Mouse (Mus musculus): Measurements from ENCODE around the gene Ddi2. TPM values are rescaled to one million over a fixed set of nuclear protein-coding genes. Genes with fewer than 3 reads are reported as not detected.

The Ddi2 gene
- polyA plus RNA-seq, 1 experiment: 21.9 TPM

DNA sequence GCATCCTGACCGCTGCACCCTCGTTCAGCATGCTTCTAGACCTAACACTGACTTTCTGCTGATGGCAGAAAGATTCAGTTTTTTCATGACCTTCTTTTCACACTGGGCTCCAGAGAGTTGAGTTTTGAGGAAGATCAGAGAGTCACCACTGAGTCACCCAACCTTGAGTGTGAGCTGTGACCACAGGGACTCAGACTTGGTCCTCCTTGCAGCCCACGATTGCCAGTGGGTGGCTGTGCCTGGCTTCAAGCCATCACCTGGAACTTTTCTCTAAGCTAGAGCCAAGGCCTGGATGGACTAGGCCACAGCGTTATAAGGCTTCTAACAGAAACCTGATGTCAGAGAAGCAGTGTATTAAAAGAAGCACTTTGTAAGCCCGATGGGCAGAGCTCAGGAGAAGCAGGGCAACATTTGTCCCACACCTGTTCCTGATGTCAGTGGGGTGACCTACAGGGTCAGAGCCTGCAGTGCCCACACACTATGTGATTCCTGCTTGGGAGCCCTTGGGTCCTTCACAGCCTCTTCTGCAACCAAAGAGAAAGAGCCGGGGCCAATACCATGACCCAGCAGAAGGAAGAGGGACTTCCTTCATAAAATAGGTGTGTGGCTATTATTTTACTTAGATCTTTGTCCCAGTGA is 64.3 kb downstream of the Ddi2 start:
- DNase-seq: no peak
- Histone ChIP-seq H3K4me1 (ENCODE audit: control insufficient read depth, insufficient read depth, low read length) (peaks cover 10% of the 10 kb centered on the region; the same call in 1 of the 2 replicates), H3K4me3 (ENCODE audit: insufficient read depth, low read depth, low read length) (no peak overlapping the region), H3K27me3 (replicated peaks; ENCODE audit: control insufficient read depth, insufficient read depth, low read length) (no peaks in the 10 kb centered on the region), H3K27ac (ENCODE audit: insufficient read depth, low read depth, low read length) (no peak overlapping the region), H3K36me3 (ENCODE audit: control insufficient read depth, insufficient read depth, low read length) (no peaks in the 10 kb centered on the region)
- WGBS: 80% methylated on average over 6 of the region's 6 CpGs
- no peak for TF ChIP-seq CTCF (conservative IDR thresholded peaks at IDR 0.05; ENCODE audit: insufficient read depth, insufficient read length, low read depth, low read length)
- TF ChIP-seq POLR2A (IDR thresholded peaks at IDR 0.05; ENCODE audit: low read depth, low read length): no peak

DNA sequence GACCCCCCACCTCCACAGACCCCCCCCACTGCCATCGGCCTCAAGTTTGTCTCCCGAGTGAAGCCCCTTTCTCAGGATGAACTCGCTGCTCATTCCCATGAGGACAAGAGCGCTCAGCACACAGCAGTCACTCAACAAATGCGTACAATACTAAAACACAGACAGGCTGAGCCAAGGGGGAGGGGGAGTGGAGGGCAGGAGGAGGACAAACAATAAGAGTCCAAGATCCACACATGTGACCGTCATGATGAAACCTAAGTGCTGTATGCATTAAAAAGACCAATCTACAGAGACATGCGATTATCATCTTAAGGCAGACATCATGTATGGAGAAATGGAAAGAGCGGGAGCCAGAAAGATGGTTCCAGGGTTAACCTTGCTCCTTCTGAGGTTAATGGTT is 66.3 kb downstream of the Ddi2 start:
- 87% methylated on average over 8 of the region's 8 CpGs for WGBS
- peaks cover 5% of the 10 kb centered on the region; the same call in 1 of the 2 replicates for H3K4me1 ChIP-seq (ENCODE audit: control insufficient read depth, insufficient read depth, low read length)
- no peak for DNase-seq
- H3K36me3 ChIP-seq (ENCODE audit: control insufficient read depth, insufficient read depth, low read length): no peaks in the 10 kb centered on the region
- TF ChIP-seq CTCF (conservative IDR thresholded peaks at IDR 0.05; ENCODE audit: insufficient read depth, insufficient read length, low read depth, low read length): no peak
- no peak for TF ChIP-seq POLR2A (IDR thresholded peaks at IDR 0.05; ENCODE audit: low read depth, low read length)
- no peak overlapping the region for H3K4me3 ChIP-seq (ENCODE audit: insufficient read depth, low read depth, low read length)
- no peaks in the 10 kb centered on the region for H3K27me3 ChIP-seq (replicated peaks; ENCODE audit: control insufficient read depth, insufficient read depth, low read length)
- H3K27ac ChIP-seq (ENCODE audit: insufficient read depth, low read depth, low read length): no peak overlapping the region

DNA sequence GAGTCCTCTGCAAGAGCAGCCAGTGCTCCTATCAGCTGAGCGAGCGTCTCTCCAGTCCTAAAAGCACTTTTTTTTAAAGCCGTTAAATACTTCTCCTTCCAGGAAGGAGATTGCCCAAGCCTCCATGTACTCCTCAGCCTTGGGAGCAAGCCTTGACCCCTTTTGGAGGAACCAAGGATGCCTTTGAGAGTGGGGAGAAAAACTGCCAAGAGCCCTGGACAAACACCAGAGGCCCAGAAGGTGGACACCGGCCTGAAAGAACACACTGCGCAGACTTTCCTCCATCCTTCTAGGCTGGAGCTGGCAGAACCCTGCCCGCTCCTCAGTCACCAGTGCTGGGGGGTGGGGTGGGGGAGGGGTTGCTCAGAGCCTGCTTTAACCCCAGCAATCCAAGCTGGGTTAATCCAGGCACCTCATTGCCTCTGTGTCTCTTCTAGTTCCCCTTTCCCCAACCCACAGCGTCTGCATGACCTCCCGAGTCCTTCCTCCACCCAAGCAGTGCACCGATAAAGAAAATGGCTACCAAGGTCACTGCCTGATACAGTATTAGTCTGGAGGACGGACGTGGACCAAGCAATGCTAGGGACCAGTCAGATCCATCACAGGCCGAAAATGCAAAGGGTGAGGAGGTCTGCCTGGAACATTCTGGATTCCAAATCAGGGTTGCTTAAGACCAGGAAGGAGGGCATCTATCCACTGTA is 67.2 kb downstream of the Ddi2 start:
- H3K4me1 ChIP-seq (ENCODE audit: control insufficient read depth, insufficient read depth, low read length): peaks cover 5% of the 10 kb centered on the region; the same call in 1 of the 2 replicates
- H3K27me3 ChIP-seq (replicated peaks; ENCODE audit: control insufficient read depth, insufficient read depth, low read length): no peaks in the 10 kb centered on the region
- no peaks in the 10 kb centered on the region for H3K36me3 ChIP-seq (ENCODE audit: control insufficient read depth, insufficient read depth, low read length)
- H3K27ac ChIP-seq (ENCODE audit: insufficient read depth, low read depth, low read length): no peak overlapping the region
- no peak overlapping the region for H3K4me3 ChIP-seq (ENCODE audit: insufficient read depth, low read depth, low read length)
- no peak for DNase-seq
- WGBS: 79% methylated on average over 12 of the region's 12 CpGs
- no peak for TF ChIP-seq CTCF (conservative IDR thresholded peaks at IDR 0.05; ENCODE audit: insufficient read depth, insufficient read length, low read depth, low read length)
- no peak for TF ChIP-seq POLR2A (IDR thresholded peaks at IDR 0.05; ENCODE audit: low read depth, low read length)

DNA sequence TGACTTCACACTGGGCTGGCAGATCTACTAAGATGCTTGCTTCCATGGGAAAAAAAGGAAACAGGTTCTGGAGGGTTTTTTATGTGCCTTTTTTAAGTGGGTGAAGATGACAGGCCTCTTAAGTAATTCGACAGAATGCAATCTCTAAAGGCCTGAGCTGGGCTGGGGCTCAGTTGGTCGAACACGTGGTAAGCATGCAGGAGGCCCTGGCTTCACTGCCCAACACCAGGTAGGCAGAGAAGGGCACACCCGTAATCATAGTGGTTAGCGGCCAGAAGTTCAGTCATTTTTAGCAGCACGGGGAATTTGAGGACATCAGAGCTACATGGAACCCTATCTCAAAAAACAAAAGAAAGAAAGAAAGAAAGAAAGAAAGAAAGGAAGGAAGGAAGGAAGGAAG is 68.7 kb downstream of the Ddi2 start:
- no peak for DNase-seq
- 90% methylated on average over 6 of the region's 6 CpGs for WGBS
- no peak overlapping the region for H3K27ac ChIP-seq (ENCODE audit: insufficient read depth, low read depth, low read length)

DNA sequence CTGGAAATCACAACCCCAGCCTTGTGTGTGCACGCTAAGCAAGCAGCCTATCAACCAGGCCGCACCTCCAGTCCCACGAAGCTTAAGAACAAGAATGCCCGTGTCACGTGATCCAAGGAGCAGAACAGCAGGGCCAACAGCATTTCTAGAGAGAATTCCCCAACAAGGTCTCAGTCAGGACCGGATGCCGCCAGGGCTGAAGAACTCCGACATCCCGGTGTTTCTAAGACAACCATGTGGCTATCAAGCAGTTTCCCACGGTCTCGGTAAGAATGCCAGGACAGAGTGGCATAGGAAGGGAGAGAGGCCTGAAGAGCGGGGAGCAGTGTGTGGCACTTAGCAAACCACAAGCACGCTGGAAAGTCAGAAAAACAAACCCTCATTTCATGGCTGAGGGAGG is 69.4 kb downstream of the Ddi2 start:
- H3K27me3 ChIP-seq (replicated peaks; ENCODE audit: control insufficient read depth, insufficient read depth, low read length): no peaks in the 10 kb centered on the region
- peaks cover 5% of the 10 kb centered on the region; the same call in 1 of the 2 replicates for H3K4me1 ChIP-seq (ENCODE audit: control insufficient read depth, insufficient read depth, low read length)
- WGBS: 88% methylated on average over 13 of the region's 13 CpGs
- no peaks in the 10 kb centered on the region for H3K36me3 ChIP-seq (ENCODE audit: control insufficient read depth, insufficient read depth, low read length)
- TF ChIP-seq POLR2A (IDR thresholded peaks at IDR 0.05; ENCODE audit: low read depth, low read length): no peak
- TF ChIP-seq CTCF (conservative IDR thresholded peaks at IDR 0.05; ENCODE audit: insufficient read depth, insufficient read length, low read depth, low read length): no peak
- H3K27ac ChIP-seq (ENCODE audit: insufficient read depth, low read depth, low read length): no peak overlapping the region
- DNase-seq: no peak
- H3K4me3 ChIP-seq (ENCODE audit: insufficient read depth, low read depth, low read length): no peak overlapping the region

More for the DNA sequence above, 68.7 kb downstream of the Ddi2 start:
- no peaks in the 10 kb centered on the region for H3K36me3 ChIP-seq (ENCODE audit: control insufficient read depth, insufficient read depth, low read length)
- H3K4me3 ChIP-seq (ENCODE audit: insufficient read depth, low read depth, low read length): no peak overlapping the region
- TF ChIP-seq CTCF (conservative IDR thresholded peaks at IDR 0.05; ENCODE audit: insufficient read depth, insufficient read length, low read depth, low read length) (no peak), POLR2A (IDR thresholded peaks at IDR 0.05; ENCODE audit: low read depth, low read length) (no peak)
- H3K27me3 ChIP-seq (replicated peaks; ENCODE audit: control insufficient read depth, insufficient read depth, low read length): no peaks in the 10 kb centered on the region
- H3K4me1 ChIP-seq (ENCODE audit: control insufficient read depth, insufficient read depth, low read length): peaks cover 5% of the 10 kb centered on the region; the same call in 1 of the 2 replicates

DNA sequence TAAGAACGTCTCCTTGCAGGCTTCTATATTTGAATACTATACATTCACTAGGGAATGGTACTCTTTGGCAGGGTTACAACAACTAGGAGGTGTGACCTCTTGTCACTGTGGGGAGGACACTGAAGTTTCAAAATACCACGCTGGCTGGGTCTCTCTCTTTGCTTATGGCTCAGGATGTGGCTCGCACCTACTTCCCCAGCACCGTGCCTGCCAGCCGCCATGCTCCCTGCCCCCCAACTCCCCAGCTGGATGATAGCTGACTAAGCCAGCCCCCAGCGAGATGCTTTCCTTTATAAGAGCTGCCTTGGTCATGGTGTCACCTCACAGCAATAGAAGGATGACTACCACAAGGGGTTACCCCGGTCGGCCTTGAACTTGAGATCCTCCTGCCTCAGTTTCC is 70.2 kb downstream of the Ddi2 start:
- DNase-seq: no peak
- WGBS: 87% methylated on average over 8 of the region's 8 CpGs
- Histone ChIP-seq H3K36me3 (ENCODE audit: control insufficient read depth, insufficient read depth, low read length) (no peaks in the 10 kb centered on the region), H3K27ac (ENCODE audit: insufficient read depth, low read depth, low read length) (no peak overlapping the region), H3K27me3 (replicated peaks; ENCODE audit: control insufficient read depth, insufficient read depth, low read length) (no peaks in the 10 kb centered on the region), H3K4me3 (ENCODE audit: insufficient read depth, low read depth, low read length) (no peak overlapping the region), H3K4me1 (ENCODE audit: control insufficient read depth, insufficient read depth, low read length) (peaks cover 5% of the 10 kb centered on the region; the same call in 1 of the 2 replicates)
- TF ChIP-seq CTCF (conservative IDR thresholded peaks at IDR 0.05; ENCODE audit: insufficient read depth, insufficient read length, low read depth, low read length) (no peak), POLR2A (IDR thresholded peaks at IDR 0.05; ENCODE audit: low read depth, low read length) (no peak)

DNA sequence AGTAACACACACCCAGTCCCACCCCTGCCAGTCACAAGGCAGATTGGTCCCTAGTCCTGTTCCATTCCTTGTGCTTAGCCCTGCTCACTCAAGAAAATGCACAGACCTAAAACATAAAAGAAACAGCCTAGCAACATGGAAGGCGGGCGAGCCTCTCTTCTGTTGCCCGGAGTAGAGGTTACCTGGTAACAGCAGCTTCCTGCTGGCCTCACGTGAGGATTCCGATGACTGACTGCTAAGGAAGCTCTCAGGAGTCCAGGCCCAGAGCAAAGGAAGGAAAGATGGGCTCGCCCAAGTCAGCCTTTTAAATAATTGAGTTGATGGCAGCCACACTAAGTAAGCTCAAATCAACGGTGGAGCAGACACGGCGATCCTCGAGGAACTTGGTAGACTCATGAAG is 71.3 kb downstream of the Ddi2 start:
- WGBS: 73% methylated on average over 10 of the region's 10 CpGs
- DNase-seq: peak; percentile 42
- TF ChIP-seq POLR2A (IDR thresholded peaks at IDR 0.05; ENCODE audit: low read depth, low read length): no peak
- no peak for TF ChIP-seq CTCF (conservative IDR thresholded peaks at IDR 0.05; ENCODE audit: insufficient read depth, insufficient read length, low read depth, low read length)
- Histone ChIP-seq H3K27ac (ENCODE audit: insufficient read depth, low read depth, low read length) (no peak overlapping the region), H3K36me3 (ENCODE audit: control insufficient read depth, insufficient read depth, low read length) (no peaks in the 10 kb centered on the region), H3K27me3 (replicated peaks; ENCODE audit: control insufficient read depth, insufficient read depth, low read length) (no peaks in the 10 kb centered on the region), H3K4me3 (ENCODE audit: insufficient read depth, low read depth, low read length) (no peak overlapping the region), H3K4me1 (ENCODE audit: control insufficient read depth, insufficient read depth, low read length) (peaks cover 5% of the 10 kb centered on the region; the same call in 1 of the 2 replicates)

Data from kidney, adult 2 months (tissue).